11 mouse cellular contexts compared by ENCODE assay signal in the genomic region with DNA sequence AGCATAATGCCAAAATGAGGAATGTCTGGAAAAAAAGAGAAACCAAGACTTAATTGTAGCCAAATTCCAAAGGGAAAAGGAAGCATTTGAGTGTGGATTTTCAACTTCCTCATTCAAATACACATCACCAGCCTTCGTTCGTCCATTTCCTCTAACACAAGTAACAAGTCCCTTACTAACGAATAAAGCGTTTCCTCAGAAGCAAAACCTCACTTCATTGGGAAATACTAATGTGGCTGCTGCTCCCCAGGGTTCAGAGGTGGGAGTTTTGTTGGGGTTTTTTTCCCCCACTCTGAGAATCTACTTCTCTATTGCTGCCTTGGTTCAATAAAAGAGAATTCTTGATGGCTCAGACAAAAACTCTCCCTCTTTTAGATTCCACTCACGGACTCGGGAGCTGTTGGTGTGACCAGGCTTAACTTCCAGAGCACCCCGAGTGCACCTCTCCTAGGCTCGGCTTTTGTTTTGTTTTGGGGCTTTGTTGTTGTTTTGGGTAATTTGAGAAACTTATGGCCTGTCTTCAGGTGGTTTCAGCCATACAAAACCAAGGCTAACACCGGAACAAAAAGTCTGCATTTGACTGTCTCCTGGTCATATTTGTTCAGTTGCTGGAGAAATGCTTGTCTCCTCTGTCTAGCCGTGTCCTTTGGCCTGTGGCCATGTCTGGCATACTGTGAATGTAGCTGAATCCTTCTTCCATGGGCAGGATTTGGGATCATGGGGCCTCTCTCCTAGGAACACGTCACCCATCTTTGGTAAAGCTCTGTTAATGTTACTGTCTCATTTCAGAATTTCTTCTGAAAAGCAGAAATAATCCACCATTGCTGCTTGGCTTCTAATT.
DNase-seq lines count a peak whose midpoint lies in the region; ATAC-seq lines count a peak whose summit lies in the region.
"Had no signal": no experiment of that assay in that cellular context is flagged by ENCODE, and none has a peak within 500 bp of the region (broad histone marks: within the 10 kb centered on the region; RNA-seq: fewer than 3 reads in every experiment).

No protein-coding gene starts in this region.

- H3K9me3 ChIP-seq in neural tube, embryonic 12.5 days = no peaks in the 10 kb centered on the region
- H3K9me3 ChIP-seq in neural tube, embryonic 14.5 days (ENCODE audit: control insufficient read depth, low read length) = no peaks in the 10 kb centered on the region
- H3K9me3 ChIP-seq: embryonic facial prominence, embryonic 13.5 days; heart, embryonic 13.5 days had no signal

- peak; percentile 65; the same call in 1 of the 2 replicates for ATAC-seq in neural tube, embryonic 12.5 days (ENCODE audit: low FRiP score, low read depth)
- ATAC-seq in neural tube, embryonic 14.5 days (ENCODE audit: low read depth) = peak; percentile 84
- ATAC-seq in megakaryocyte-erythroid progenitor cell, adult 5-6 weeks (replicated peaks; ENCODE audit: low FRiP score, low TSS enrichment, poor library complexity, severe bottlenecking) = no peak

- no peaks in the 10 kb centered on the region for H3K36me3 ChIP-seq in neural tube, embryonic 12.5 days
- no peaks in the 10 kb centered on the region for H3K36me3 ChIP-seq in neural tube, embryonic 14.5 days (ENCODE audit: control insufficient read depth, insufficient read depth, low read length)
- H3K36me3 ChIP-seq: embryonic facial prominence, embryonic 13.5 days; heart, embryonic 13.5 days had no signal

- no peak overlapping the region for H3K27ac ChIP-seq in neural tube, embryonic 12.5 days
- H3K27ac ChIP-seq in neural tube, embryonic 14.5 days (ENCODE audit: low read depth, low read length) = peak overlapping the region; percentile 40
- H3K27ac ChIP-seq: embryonic facial prominence, embryonic 13.5 days; heart, embryonic 13.5 days had no signal

- no peak overlapping the region for H3K9ac ChIP-seq in neural tube, embryonic 12.5 days
- no peak overlapping the region for H3K9ac ChIP-seq in neural tube, embryonic 14.5 days (replicated peaks; ENCODE audit: low read depth, low read length)
- H3K9ac ChIP-seq: embryonic facial prominence, embryonic 13.5 days; heart, embryonic 13.5 days had no signal

- H3K4me3 ChIP-seq in neural tube, embryonic 12.5 days = no peak overlapping the region
- no peak overlapping the region for H3K4me3 ChIP-seq in neural tube, embryonic 14.5 days (ENCODE audit: low read depth, low read length)
- H3K4me3 ChIP-seq: embryonic facial prominence, embryonic 13.5 days; heart, embryonic 13.5 days had no signal

- H3K27me3 ChIP-seq in neural tube, embryonic 12.5 days (replicated peaks) = no peaks in the 10 kb centered on the region
- H3K27me3 ChIP-seq in neural tube, embryonic 14.5 days (ENCODE audit: control insufficient read depth, insufficient read depth, low read length) = no peaks in the 10 kb centered on the region
- H3K27me3 ChIP-seq: embryonic facial prominence, embryonic 13.5 days; heart, embryonic 13.5 days had no signal

- WGBS in neural tube, embryonic 12.5 days = 54% methylated on average over 11 of the region's 11 CpGs
- 45% methylated on average over 11 of the region's 11 CpGs for WGBS in neural tube, embryonic 14.5 days

- H3K4me2 ChIP-seq in neural tube, embryonic 12.5 days (replicated peaks) = no peak overlapping the region
- no peak overlapping the region for H3K4me2 ChIP-seq in neural tube, embryonic 14.5 days (ENCODE audit: low read depth, low read length)
- H3K4me2 ChIP-seq: embryonic facial prominence, embryonic 13.5 days; heart, embryonic 13.5 days had no signal

- H3K4me1 ChIP-seq in neural tube, embryonic 12.5 days = 0 out of 2 replicates have a peak, but pooled peaks cover under 1% of the 10 kb centered on the region
- H3K4me1 ChIP-seq in neural tube, embryonic 14.5 days (ENCODE audit: control insufficient read depth, insufficient read depth, low read length) = no peaks in the 10 kb centered on the region
- H3K4me1 ChIP-seq: heart, embryonic 13.5 days had no signal

- DNase-seq in cerebellum, adult 11-12 months = peak; percentile 2
- no peak for DNase-seq in cerebellum, postnatal 36 days
- no peak for DNase-seq in neural tube, embryonic 10.5 days (ENCODE audit: extremely low spot score, low spot score)
- DNase-seq in layer of hippocampus, postnatal 10 days (ENCODE audit: low spot score in 2 of 2) = peak; percentile 56 to 61
- no peak for DNase-seq in embryo, embryonic 10.5 days (ENCODE audit: low spot score)
- DNase-seq: lung, adult 18-20 months had no signal

Comparison
In these comparisons a context has a peak if more than half of its experiments do, and no peak if none do; other contexts are left out.
1. DNase-seq: peak in cerebellum, adult 11-12 months (single experiment) and layer of hippocampus, postnatal 10 days (2 of 2); none in cerebellum, postnatal 36 days (0 of 2), neural tube, embryonic 10.5 days (single experiment) and embryo, embryonic 10.5 days (single experiment).